Mouse (Mus musculus): ENCODE measurements at regions not wholly inside any gene's neighbourhood (a gene's known extent, or its start where the extent isn't known, plus 50 kb on each side); places are given as distances from the start of the nearest gene placed in this dataset.

DNA sequence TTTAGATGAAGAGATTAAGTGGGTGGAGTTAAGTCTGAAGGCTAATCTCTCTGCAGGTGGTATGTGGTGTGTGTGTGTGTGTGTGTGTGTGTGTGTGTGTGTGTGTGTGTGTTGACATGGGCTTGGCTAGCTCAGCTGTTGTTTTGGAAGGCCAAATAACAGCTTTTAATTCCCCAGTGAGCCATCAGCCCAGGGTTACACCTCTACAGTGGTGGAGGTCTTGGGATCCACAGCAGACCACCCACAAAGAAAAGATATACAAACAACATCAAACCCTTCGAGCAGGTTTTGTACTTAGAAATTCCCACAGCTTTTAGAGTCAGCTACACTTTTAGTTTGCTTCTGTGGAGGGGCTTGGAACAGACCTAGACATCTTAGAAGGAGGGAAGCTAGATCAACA, 89.2 kb downstream of the Cldn1 start:
- TF ChIP-seq E2F4 (IDR thresholded peaks at IDR 0.05; ENCODE audit: insufficient read depth) (no peak), POLR2AphosphoS2 (IDR thresholded peaks at IDR 0.05; ENCODE audit: insufficient read length, low read depth) (no peak), POLR2A (IDR thresholded peaks at IDR 0.05; ENCODE audit: insufficient read length, low read depth) (no peak), TCF12 (IDR thresholded peaks at IDR 0.05; ENCODE audit: insufficient read depth, poor library complexity, severe bottlenecking) (no peak), USF1 (IDR thresholded peaks at IDR 0.05; ENCODE audit: low read depth) (no peak), MAX (IDR thresholded peaks at IDR 0.05; ENCODE audit: low read depth) (no peak), MYOG (IDR thresholded peaks at IDR 0.05; ENCODE audit: control insufficient read depth in 1 of 3, insufficient read depth in 1 of 3, insufficient read length in 2 of 3, low read depth in 2 of 3) (no peak), CEBPB (IDR thresholded peaks at IDR 0.05; ENCODE audit: insufficient read depth, poor library complexity, severe bottlenecking) (no peak), MYOD1 (IDR thresholded peaks at IDR 0.05; ENCODE audit: control insufficient read depth in 1 of 3, insufficient read length in 2 of 3, low read depth in 2 of 3) (no peak), TCF3 (IDR thresholded peaks at IDR 0.05; ENCODE audit: insufficient read length, low read depth) (no peak), REST (IDR thresholded peaks at IDR 0.05; ENCODE audit: insufficient read depth, insufficient read length) (no peak)
